14 mouse cellular contexts compared by ENCODE assay signal in genomic region chr2:76087170-76087569, GRCm38 (mm10).
DNase-seq lines count a peak whose midpoint lies in the region; ATAC-seq and TF ChIP-seq lines count a peak whose summit lies in the region.
"Had no signal": no experiment of that assay in that cellular context is flagged by ENCODE, and none has a peak within 500 bp of the region (broad histone marks: within the 10 kb centered on the region; RNA-seq: fewer than 3 reads in every experiment).

No protein-coding gene starts in this region.

- no peaks in the 10 kb centered on the region for H3K27me3 ChIP-seq in forebrain, embryonic 13.5 days
- no peaks in the 10 kb centered on the region for H3K27me3 ChIP-seq in forebrain, embryonic 11.5 days (ENCODE audit: control insufficient read depth, insufficient read depth, low read length)
- H3K27me3 ChIP-seq in limb, embryonic 14.5 days (ENCODE audit: control insufficient read depth, insufficient read depth, low read length), result no peaks in the 10 kb centered on the region
- peaks cover 5% of the 10 kb centered on the region; the same call in 1 of the 2 replicates for H3K27me3 ChIP-seq in limb, embryonic 10.5 days (ENCODE audit: low read depth, poor library complexity, severe bottlenecking)
- no peaks in the 10 kb centered on the region for H3K27me3 ChIP-seq in forebrain, embryonic 16.5 days (replicated peaks; ENCODE audit: control insufficient read depth, insufficient read depth, low read length)
- H3K27me3 ChIP-seq: limb, embryonic 13.5 days had no signal

- no peak for TF ChIP-seq POLR2A in limb, embryonic 14.5 days (IDR thresholded peaks at IDR 0.05; ENCODE audit: borderline replicate concordance, extremely low read depth, insufficient read depth, insufficient read length)

- WGBS in forebrain, embryonic 13.5 days, result 32% methylated on average over 3 of the region's 3 CpGs
- 53% methylated on average over 3 of the region's 3 CpGs for WGBS in forebrain, embryonic 11.5 days
- WGBS in limb, embryonic 14.5 days, result 39% methylated on average over 3 of the region's 3 CpGs
- 74% methylated on average over 3 of the region's 3 CpGs for WGBS in limb, embryonic 10.5 days
- 32% methylated on average over 3 of the region's 3 CpGs for WGBS in forebrain, embryonic 16.5 days

- intact Hi-C loops in heart, postnatal 25 days (cut with DNase I), result no loop called here

- no peak for DNase-seq in forebrain, embryonic 11.5 days (ENCODE audit: low spot score)
- peak; percentile 65 for DNase-seq in limb, embryonic 14.5 days (ENCODE audit: low spot score)
- no peak for DNase-seq in limb, embryonic 10.5 days (ENCODE audit: low spot score)
- peak; percentile 74 to 84 for DNase-seq in adrenal gland, adult (ENCODE audit: inconsistent age in 2 of 2, low spot score in 1 of 2)
- DNase-seq in thymus, adult 18-20 months, result no peak
- no peak for DNase-seq in heart, postnatal 25 days (ENCODE audit: low spot score)
- DNase-seq: embryo, embryonic 11 days; heart, adult 18-20 months; heart, postnatal 4 days; layer of hippocampus, adult 9-11 months had no signal

- H3K9me3 ChIP-seq in forebrain, embryonic 13.5 days (replicated peaks), result no peaks in the 10 kb centered on the region
- no peaks in the 10 kb centered on the region for H3K9me3 ChIP-seq in forebrain, embryonic 11.5 days (ENCODE audit: control insufficient read depth, low read length)
- no peaks in the 10 kb centered on the region for H3K9me3 ChIP-seq in limb, embryonic 14.5 days (ENCODE audit: control insufficient read depth, low read length)
- H3K9me3 ChIP-seq in limb, embryonic 10.5 days (replicated peaks), result no peaks in the 10 kb centered on the region
- no peaks in the 10 kb centered on the region for H3K9me3 ChIP-seq in forebrain, embryonic 16.5 days (ENCODE audit: control insufficient read depth, low read length)
- H3K9me3 ChIP-seq: limb, embryonic 13.5 days had no signal

- no peaks in the 10 kb centered on the region for H3K36me3 ChIP-seq in forebrain, embryonic 13.5 days (ENCODE audit: poor library complexity, severe bottlenecking)
- H3K36me3 ChIP-seq in forebrain, embryonic 11.5 days (ENCODE audit: control insufficient read depth, insufficient read depth, low read length), result no peaks in the 10 kb centered on the region
- no peaks in the 10 kb centered on the region for H3K36me3 ChIP-seq in limb, embryonic 14.5 days (ENCODE audit: control insufficient read depth, insufficient read depth, low read length)
- no peaks in the 10 kb centered on the region for H3K36me3 ChIP-seq in limb, embryonic 10.5 days
- no peaks in the 10 kb centered on the region for H3K36me3 ChIP-seq in forebrain, embryonic 16.5 days (ENCODE audit: control insufficient read depth, insufficient read depth)
- H3K36me3 ChIP-seq: limb, embryonic 13.5 days had no signal

- H3K27ac ChIP-seq in forebrain, embryonic 13.5 days, result 0 out of 2 replicates have a peak overlapping the region, but pooled peaks have one; percentile 6
- no peak overlapping the region for H3K27ac ChIP-seq in forebrain, embryonic 11.5 days (ENCODE audit: low read depth, low read length)
- H3K27ac ChIP-seq in limb, embryonic 14.5 days (replicated peaks; ENCODE audit: low read depth, low read length), result no peak overlapping the region
- H3K27ac ChIP-seq in limb, embryonic 10.5 days, result no peak overlapping the region
- no peak overlapping the region for H3K27ac ChIP-seq in forebrain, embryonic 16.5 days (ENCODE audit: low read length)
- H3K27ac ChIP-seq: limb, embryonic 13.5 days had no signal

- H3K4me2 ChIP-seq in forebrain, embryonic 13.5 days, result no peak overlapping the region
- no peak overlapping the region for H3K4me2 ChIP-seq in forebrain, embryonic 11.5 days (ENCODE audit: low read depth, low read length, severe bottlenecking)
- no peak overlapping the region for H3K4me2 ChIP-seq in limb, embryonic 14.5 days (replicated peaks; ENCODE audit: low read depth, low read length, severe bottlenecking)
- H3K4me2 ChIP-seq in forebrain, embryonic 16.5 days (ENCODE audit: low read length), result no peak overlapping the region
- H3K4me2 ChIP-seq: limb, embryonic 13.5 days had no signal

- peak; percentile 57; the same call in 1 of the 2 replicates for ATAC-seq in forebrain, embryonic 13.5 days
- no peak for ATAC-seq in forebrain, embryonic 11.5 days (replicated peaks; ENCODE audit: low FRiP score)
- no peak; the same call in 1 of the 2 replicates for ATAC-seq in limb, embryonic 14.5 days (ENCODE audit: low FRiP score, low read depth)
- ATAC-seq in forebrain, embryonic 16.5 days, result peak; percentile 80
- ATAC-seq: Patski had no signal

- H3K4me3 ChIP-seq in forebrain, embryonic 13.5 days, result no peak overlapping the region
- H3K4me3 ChIP-seq in forebrain, embryonic 11.5 days (ENCODE audit: low read depth, low read length), result no peak overlapping the region
- H3K4me3 ChIP-seq in limb, embryonic 14.5 days (replicated peaks; ENCODE audit: low read length), result no peak overlapping the region
- H3K4me3 ChIP-seq in limb, embryonic 10.5 days, result no peak overlapping the region
- no peak overlapping the region for H3K4me3 ChIP-seq in forebrain, embryonic 16.5 days (replicated peaks; ENCODE audit: low read length)
- H3K4me3 ChIP-seq: limb, embryonic 13.5 days had no signal

- peaks cover 6% of the 10 kb centered on the region; the same call in 1 of the 2 replicates for H3K4me1 ChIP-seq in forebrain, embryonic 13.5 days
- no peaks in the 10 kb centered on the region for H3K4me1 ChIP-seq in forebrain, embryonic 11.5 days (replicated peaks; ENCODE audit: control insufficient read depth, insufficient read depth, low read length)
- peaks cover 4% of the 10 kb centered on the region; the same call in 1 of the 2 replicates for H3K4me1 ChIP-seq in limb, embryonic 14.5 days (ENCODE audit: control insufficient read depth, insufficient read depth, low read length)
- H3K4me1 ChIP-seq in limb, embryonic 10.5 days, result peaks cover 10% of the 10 kb centered on the region
- peaks cover 6% of the 10 kb centered on the region for H3K4me1 ChIP-seq in forebrain, embryonic 16.5 days (replicated peaks; ENCODE audit: control insufficient read depth, insufficient read depth, low read length)

- no peak overlapping the region for H3K9ac ChIP-seq in forebrain, embryonic 13.5 days
- H3K9ac ChIP-seq in forebrain, embryonic 11.5 days (ENCODE audit: low read length), result no peak overlapping the region
- H3K9ac ChIP-seq in limb, embryonic 14.5 days (ENCODE audit: low read depth, low read length, severe bottlenecking), result no peak overlapping the region
- H3K9ac ChIP-seq in forebrain, embryonic 16.5 days (replicated peaks; ENCODE audit: low read depth, low read length), result no peak overlapping the region
- H3K9ac ChIP-seq: limb, embryonic 13.5 days had no signal

Comparison
In these comparisons a context has a peak if more than half of its experiments do, and no peak if none do; other contexts are left out.
1. ATAC-seq: peak in forebrain, embryonic 13.5 days (single experiment) and forebrain, embryonic 16.5 days (single experiment); none in forebrain, embryonic 11.5 days (single experiment) and limb, embryonic 14.5 days (single experiment).
2. DNase-seq: peak in limb, embryonic 14.5 days (single experiment) and adrenal gland, adult (2 of 2); none in forebrain, embryonic 11.5 days (single experiment), limb, embryonic 10.5 days (single experiment), thymus, adult 18-20 months (0 of 2) and heart, postnatal 25 days (single experiment).